Mouse (Mus musculus): Measurements from ENCODE around the gene Rnf227.

DNA sequence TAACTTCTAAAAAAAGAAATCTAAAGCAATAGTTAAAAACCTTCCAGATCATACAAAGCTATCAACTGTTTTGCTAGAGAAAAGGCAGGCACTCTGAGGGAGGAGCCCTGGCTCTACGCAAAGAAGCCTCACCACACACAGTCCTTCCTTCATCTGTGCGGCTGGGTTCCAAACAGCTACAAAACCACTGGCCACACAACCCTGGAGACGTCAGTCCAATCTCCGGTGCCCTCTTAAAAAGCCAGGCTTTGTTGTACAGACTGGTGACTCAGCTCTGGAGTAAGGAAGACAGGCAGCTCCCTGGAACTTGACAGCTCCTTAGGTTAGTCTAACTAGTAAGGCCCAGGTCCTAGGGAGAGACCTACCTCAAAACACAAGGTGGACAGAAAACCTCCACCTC lies 35.4 kb downstream of the Rnf227 start:
- TF ChIP-seq CTCF (IDR thresholded peaks at IDR 0.05; ENCODE audit: borderline replicate concordance, extremely low read depth, insufficient read depth, insufficient read length), result no peak
- TF ChIP-seq POLR2A (IDR thresholded peaks at IDR 0.05; ENCODE audit: borderline replicate concordance, extremely low read depth, insufficient read depth, insufficient read length, poor library complexity, severe bottlenecking), result no peak
